Mouse (Mus musculus) neural tube, embryonic 13.5 days (tissue): ENCODE measurements at regions not wholly inside any gene's neighbourhood (a gene's known extent, or its start where the extent isn't known, plus 50 kb on each side); places are given as distances from the start of the nearest gene placed in this dataset.

Experiments used
- ATAC-seq: fragments of 200-750 bp; cut with Nextera tagmentation; 2 replicates; pipeline ENCODE4 v1.8.0; 2017; ENCODE audit warnings: low read depth, mild to moderate bottlenecking, moderate TSS enrichment, moderate library complexity
- H3K27ac ChIP-seq: fragments of 300-500 bp; sonication (generic); replicated peaks from 2 replicates; pipeline ENCODE4 v1.5.1; 2015; ENCODE audit warnings: moderate library complexity, mild to moderate bottlenecking, inconsistent platforms
- H3K27me3 ChIP-seq: fragments of 300-500 bp; sonication (generic); 2 replicates; pipeline ENCODE4 v1.6.1; 2015; ENCODE audit warnings: mild to moderate bottlenecking, inconsistent platforms
- H3K36me3 ChIP-seq: fragments of 300-500 bp; sonication (generic); 2 replicates; pipeline ENCODE4 v1.6.1; 2015; ENCODE audit warnings: mild to moderate bottlenecking, inconsistent platforms
- H3K4me1 ChIP-seq: fragments of 300-500 bp; sonication (generic); replicated peaks from 2 replicates; pipeline ENCODE4 v1.6.1; 2015; ENCODE audit warnings: inconsistent platforms
- H3K4me2 ChIP-seq: fragments of 300-500 bp; sonication (generic); 2 replicates; pipeline ENCODE4 v1.6.1; 2015; ENCODE audit warnings: inconsistent platforms, mild to moderate bottlenecking, moderate library complexity
- H3K4me3 ChIP-seq: fragments of 300-500 bp; sonication (generic); 2 replicates; pipeline ENCODE4 v1.5.1; 2015; ENCODE audit warnings: mild to moderate bottlenecking, inconsistent platforms
- H3K9ac ChIP-seq: fragments of 300-500 bp; sonication (generic); 2 replicates; pipeline ENCODE4 v1.6.1; 2015; ENCODE audit warnings: moderate library complexity, mild to moderate bottlenecking, inconsistent platforms
- H3K9me3 ChIP-seq: fragments of 300-500 bp; sonication (generic); 2 replicates; pipeline ENCODE4 v1.6.1; 2016; ENCODE audit warnings: inconsistent platforms
- WGBS: fragments of 180-500 bp; shearing (Covaris S2); methylation state at CpG from one replicate; pipeline ENCODE4 v1.1.7; 2015; 5-methylcytosine and 5-hydroxymethylcytosine counted together

DNA sequence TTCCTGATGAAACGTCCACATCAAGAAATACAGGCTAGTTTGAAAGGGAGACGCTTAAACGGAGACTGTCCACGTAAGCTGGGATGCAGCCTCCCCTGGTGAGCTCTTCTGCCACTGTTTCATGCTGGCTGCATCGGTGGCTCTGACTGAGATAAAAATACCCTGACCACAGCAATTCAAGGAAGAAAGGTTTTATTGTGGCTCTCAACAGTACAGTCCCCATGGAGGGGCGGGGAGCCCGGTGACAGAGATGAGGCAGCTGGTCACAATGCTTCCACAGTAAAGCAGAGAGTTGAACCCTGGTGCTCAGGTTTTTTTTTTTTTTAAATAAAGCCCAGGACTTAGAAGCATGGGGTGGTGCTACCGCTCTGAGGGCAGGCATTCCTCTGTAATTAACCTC is 622.7 kb upstream of the Fam19a5 start:
- Histone ChIP-seq H3K9me3 (no peaks in the 10 kb centered on the region), H3K9ac (no peak overlapping the region), H3K36me3 (no peaks in the 10 kb centered on the region), H3K4me2 (no peak overlapping the region), H3K4me3 (no peak overlapping the region), H3K27ac (0 out of 2 replicates have a peak overlapping the region, but pooled peaks have one; percentile 0), H3K27me3 (no peaks in the 10 kb centered on the region), H3K4me1 (peaks cover 49% of the 10 kb centered on the region)
- ATAC-seq, result 0 out of 2 replicates have a peak, but pooled peaks have one; percentile 62
- WGBS, result 4% methylated on average over 8 of the region's 8 CpGs

DNA sequence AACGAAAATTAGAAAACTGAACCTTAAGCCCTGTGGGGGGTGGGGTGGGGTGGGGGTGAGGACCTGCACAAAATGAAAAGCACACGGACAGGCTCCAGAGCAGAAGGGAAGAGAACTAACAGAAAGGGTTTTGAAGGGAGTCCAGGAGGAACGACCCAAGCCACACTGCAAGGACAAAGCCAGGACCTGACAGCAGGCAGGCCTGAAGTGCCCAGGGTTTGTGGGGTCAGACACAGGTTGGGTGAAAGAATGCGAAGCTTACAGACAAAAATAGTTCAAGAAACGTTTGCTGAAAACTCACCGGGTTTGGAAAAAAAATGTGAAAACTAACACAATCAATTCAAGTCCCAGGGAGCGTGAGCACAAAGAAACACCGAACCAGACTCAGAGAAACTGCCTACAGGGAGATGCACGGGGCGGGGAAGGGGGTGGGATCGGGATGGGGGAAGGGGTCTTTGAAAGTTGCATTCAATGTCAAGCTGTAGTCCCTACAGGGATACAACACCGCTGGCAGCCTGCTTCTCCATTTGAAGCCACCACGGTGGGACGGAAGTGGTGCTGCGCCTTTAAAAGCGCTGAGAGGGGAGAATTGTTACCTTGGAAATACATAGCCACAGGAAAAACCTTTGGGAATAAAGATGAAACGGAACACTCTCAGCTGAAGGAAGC is 618.9 kb upstream of the Fam19a5 start:
- Histone ChIP-seq H3K36me3 (no peaks in the 10 kb centered on the region), H3K4me2 (peak overlapping the region; percentile 40), H3K27ac (no peak overlapping the region), H3K9me3 (no peaks in the 10 kb centered on the region), H3K4me1 (peaks cover 33% of the 10 kb centered on the region), H3K4me3 (no peak overlapping the region), H3K27me3 (no peaks in the 10 kb centered on the region), H3K9ac (0 out of 2 replicates have a peak overlapping the region, but pooled peaks have one; percentile 13)
- WGBS, result 9% methylated on average over 17 of the region's 17 CpGs
- peak; percentile 32; the same call in 1 of the 2 replicates for ATAC-seq

DNA sequence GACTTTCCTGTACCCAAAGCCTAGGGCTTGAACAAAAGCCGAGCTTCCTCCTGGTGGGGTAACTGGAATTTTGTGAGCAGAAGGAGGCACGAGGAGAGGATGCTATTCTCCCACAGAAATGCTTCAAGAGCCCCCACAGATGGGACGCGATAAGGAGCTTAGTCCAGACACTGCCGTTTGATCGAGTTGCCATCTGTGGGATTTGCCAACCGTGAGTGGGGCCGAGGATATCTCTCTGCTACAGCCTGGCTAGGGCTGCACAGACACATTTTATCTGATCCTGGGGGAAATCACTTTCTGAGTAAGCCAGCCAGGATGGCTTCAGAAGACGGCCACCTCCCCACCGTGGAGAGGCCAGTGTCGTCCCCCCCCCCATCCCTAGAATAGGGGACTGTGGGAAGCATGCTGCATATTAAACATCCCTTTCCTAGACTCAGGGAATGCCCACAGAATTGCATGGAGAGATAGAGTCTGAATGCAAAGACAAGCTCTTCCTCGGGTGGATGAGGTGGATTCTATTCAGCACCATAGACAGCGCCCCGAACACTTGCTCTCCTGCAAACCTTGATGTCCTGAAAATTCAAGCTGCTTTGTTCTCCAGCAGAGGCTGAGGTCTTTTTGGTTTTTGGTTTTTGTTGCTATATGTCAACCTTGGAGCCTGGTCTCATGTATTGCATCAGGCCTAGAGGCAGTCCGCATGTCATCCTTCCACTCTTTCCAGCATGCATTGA is 611.6 kb upstream of the Fam19a5 start:
- no peak for ATAC-seq
- Histone ChIP-seq H3K9ac (no peak overlapping the region), H3K27ac (no peak overlapping the region), H3K4me1 (no peaks in the 10 kb centered on the region), H3K9me3 (no peaks in the 10 kb centered on the region), H3K27me3 (no peaks in the 10 kb centered on the region), H3K4me2 (no peak overlapping the region), H3K4me3 (no peak overlapping the region), H3K36me3 (no peaks in the 10 kb centered on the region)
- 58% methylated on average over 15 of the region's 15 CpGs for WGBS

DNA sequence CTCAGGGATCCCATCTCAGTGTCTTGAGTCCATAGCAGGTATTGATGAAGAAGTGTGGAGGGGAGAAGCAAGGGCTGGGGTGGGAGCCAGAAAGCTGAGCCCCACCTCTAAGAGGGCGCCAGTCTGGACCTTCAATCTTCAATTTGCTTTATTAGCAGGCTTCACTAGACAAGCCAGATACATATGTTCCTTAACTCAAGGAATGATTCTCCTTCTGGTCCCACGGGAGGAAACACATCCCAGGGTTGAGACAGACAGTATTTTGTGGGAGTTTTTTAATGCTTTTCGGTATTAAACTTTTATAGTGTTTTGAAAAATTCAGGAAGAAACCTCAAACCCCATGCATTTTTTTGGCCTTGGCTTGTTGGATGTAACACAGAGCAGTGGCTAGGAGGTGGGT is 606.7 kb upstream of the Fam19a5 start:
- H3K4me1 ChIP-seq, result no peaks in the 10 kb centered on the region
- 87% methylated on average over 3 of the region's 3 CpGs for WGBS
- no peaks in the 10 kb centered on the region for H3K27me3 ChIP-seq
- no peaks in the 10 kb centered on the region for H3K9me3 ChIP-seq
- no peak overlapping the region for H3K4me3 ChIP-seq
- no peaks in the 10 kb centered on the region for H3K36me3 ChIP-seq
- H3K27ac ChIP-seq, result no peak overlapping the region
- no peak for ATAC-seq
- no peak overlapping the region for H3K4me2 ChIP-seq
- H3K9ac ChIP-seq, result no peak overlapping the region

DNA sequence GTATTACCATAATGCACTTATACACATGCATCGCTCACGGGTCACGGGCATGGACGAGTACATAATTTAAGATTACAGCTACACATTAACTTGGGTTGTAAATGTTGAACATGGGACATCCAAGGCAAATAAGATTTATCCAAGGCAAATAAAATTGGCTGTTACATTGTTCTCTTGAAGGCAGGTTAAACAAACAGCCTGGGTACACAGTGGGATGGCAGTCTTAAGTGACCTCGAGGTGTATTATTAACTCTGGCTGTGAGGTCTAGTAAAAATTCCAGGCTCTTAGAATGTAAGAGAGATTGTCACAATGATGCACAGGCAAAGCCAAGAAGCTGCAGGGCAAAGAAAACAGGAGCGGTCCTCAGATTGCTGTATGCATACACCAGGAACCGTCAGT is 599.6 kb upstream of the Fam19a5 start:
- H3K27me3 ChIP-seq, result no peaks in the 10 kb centered on the region
- no peak overlapping the region for H3K27ac ChIP-seq
- H3K4me3 ChIP-seq, result no peak overlapping the region
- no peak for ATAC-seq
- no peaks in the 10 kb centered on the region for H3K36me3 ChIP-seq
- H3K9me3 ChIP-seq, result no peaks in the 10 kb centered on the region
- 67% methylated on average over 7 of the region's 7 CpGs for WGBS
- peaks cover 7% of the 10 kb centered on the region; the same call in 1 of the 2 replicates for H3K4me1 ChIP-seq
- H3K4me2 ChIP-seq, result no peak overlapping the region
- no peak overlapping the region for H3K9ac ChIP-seq

DNA sequence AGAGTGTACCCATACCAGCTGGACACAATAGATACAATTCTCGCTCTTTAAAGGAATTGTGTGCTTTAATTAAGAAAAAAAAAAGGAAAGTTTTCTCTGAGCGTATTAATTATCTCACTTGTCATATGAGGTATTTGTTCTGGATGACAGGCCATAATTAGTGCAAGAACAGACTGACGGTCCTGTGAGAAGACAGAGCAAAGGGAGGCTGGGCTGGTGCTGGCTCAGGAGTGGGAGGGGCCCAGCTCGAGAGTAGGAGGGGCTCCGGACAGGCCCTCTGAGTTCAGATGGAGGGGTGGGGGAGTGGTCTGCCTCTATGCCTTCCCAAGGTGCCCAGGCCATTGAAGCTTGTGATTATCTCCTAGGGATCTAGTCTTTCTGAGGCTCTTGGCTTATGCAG is 591.5 kb upstream of the Fam19a5 start:
- no peak for ATAC-seq
- H3K9ac ChIP-seq, result no peak overlapping the region

DNA sequence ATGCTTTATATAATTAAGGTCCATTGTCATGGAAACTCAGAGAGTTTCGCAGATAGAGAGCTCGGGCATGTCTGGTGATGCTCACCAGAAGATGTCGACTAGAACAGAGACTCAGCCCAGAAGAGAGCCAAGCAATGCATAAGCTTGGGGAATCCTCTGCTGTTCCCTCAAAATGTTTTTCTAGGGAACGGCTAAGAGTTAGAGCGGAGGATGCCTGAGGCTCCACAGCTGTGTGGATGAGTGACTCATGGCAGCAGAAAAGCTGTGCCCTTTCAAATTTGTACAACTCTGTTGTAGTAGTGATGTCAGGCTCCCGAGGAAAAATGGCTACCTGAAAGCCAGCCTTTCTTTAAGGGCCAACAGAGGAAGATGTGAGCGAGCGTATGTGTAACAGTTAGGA is 586.2 kb upstream of the Fam19a5 start:
- H3K9me3 ChIP-seq, result no peaks in the 10 kb centered on the region
- no peak overlapping the region for H3K4me2 ChIP-seq
- no peaks in the 10 kb centered on the region for H3K27me3 ChIP-seq
- H3K4me1 ChIP-seq, result no peaks in the 10 kb centered on the region
- 83% methylated on average over 8 of the region's 8 CpGs for WGBS
- H3K4me3 ChIP-seq, result no peak overlapping the region
- H3K36me3 ChIP-seq, result no peaks in the 10 kb centered on the region
- ATAC-seq, result no peak
- no peak overlapping the region for H3K27ac ChIP-seq
- H3K9ac ChIP-seq, result no peak overlapping the region

More for the DNA sequence above, 591.5 kb upstream of the Fam19a5 start:
- whole genome bisulfite sequencing, result 62% methylated on average over 5 of the region's 5 CpGs
- H3K36me3 ChIP-seq, result no peaks in the 10 kb centered on the region
- no peak overlapping the region for H3K4me3 ChIP-seq
- no peak overlapping the region for H3K4me2 ChIP-seq
- H3K4me1 ChIP-seq, result 0 out of 2 replicates have a peak, but pooled peaks cover 2% of the 10 kb centered on the region
- H3K27ac ChIP-seq, result no peak overlapping the region
- no peaks in the 10 kb centered on the region for H3K9me3 ChIP-seq
- no peaks in the 10 kb centered on the region for H3K27me3 ChIP-seq

DNA sequence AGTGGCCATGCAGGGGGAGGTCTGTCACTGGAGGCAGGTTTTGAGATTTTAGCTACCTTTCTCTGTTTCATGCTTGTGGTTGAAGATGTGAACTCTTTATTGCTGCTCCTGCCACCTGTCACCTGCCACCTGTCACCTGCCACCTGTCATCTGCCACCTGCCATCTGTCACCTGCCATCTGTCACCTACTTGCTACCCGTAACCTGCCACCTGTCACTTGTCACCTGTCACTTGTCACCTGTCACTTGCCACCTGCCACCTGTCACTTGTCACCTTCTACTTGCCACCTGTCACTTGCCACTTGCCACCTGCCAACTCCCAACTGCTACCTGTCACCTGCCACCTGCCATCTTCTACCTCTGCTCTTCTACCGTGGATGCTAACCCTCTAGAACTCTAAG is 581.2 kb upstream of the Fam19a5 start:
- Histone ChIP-seq H3K9me3 (no peaks in the 10 kb centered on the region), H3K4me1 (no peaks in the 10 kb centered on the region), H3K36me3 (no peaks in the 10 kb centered on the region), H3K9ac (no peak overlapping the region), H3K27ac (no peak overlapping the region), H3K27me3 (no peaks in the 10 kb centered on the region), H3K4me2 (no peak overlapping the region), H3K4me3 (no peak overlapping the region)
- 65% methylated on average over 2 of the region's 2 CpGs for WGBS
- no peak for ATAC-seq

DNA sequence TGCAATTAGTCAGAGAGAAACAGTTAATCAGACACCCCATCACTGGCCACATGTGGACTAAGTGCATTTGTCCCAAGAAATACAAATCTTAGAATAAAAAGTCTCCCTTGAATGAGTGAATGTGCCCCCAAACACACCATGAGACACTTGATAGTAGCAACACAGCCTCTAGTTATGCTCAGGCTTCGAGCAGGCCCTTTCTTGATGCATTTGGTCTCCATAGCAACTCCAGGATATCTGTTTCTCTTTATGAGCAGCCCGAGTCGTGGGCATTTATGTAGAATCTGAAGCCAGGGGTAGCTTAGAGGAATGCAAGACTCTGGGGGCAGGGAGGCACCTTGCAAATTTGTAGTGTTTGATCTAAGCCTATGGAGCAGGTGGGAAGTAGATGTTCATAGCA is 580.6 kb upstream of the Fam19a5 start:
- Histone ChIP-seq H3K4me1 (no peaks in the 10 kb centered on the region), H3K4me2 (no peak overlapping the region), H3K27me3 (no peaks in the 10 kb centered on the region), H3K36me3 (no peaks in the 10 kb centered on the region), H3K4me3 (no peak overlapping the region), H3K27ac (no peak overlapping the region), H3K9ac (no peak overlapping the region), H3K9me3 (no peaks in the 10 kb centered on the region)
- 21% methylated on average over 3 of the region's 3 CpGs for WGBS
- no peak for ATAC-seq

DNA sequence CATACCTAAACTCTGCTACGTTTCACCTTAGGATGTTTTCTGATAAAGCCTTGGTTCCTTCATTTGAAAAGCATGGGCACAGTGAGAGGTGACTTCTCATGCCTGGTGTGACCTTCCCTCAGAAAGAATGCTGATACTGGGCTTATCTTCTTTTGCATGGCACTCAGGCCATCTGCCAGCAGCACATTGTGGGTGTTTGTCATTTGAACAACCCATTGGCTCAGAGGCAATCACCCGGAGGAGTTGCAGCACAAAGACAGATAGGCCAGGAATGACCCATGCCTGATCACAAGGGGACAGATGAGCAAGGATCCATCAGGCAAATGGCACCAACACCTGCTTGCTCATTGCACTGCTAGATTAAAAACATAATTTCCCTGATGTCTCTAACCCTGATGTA is 572.7 kb upstream of the Fam19a5 start:
- WGBS, result 80% methylated on average over 2 of the region's 2 CpGs
- Histone ChIP-seq H3K36me3 (no peaks in the 10 kb centered on the region), H3K4me2 (no peak overlapping the region), H3K4me1 (0 out of 2 replicates have a peak, but pooled peaks cover 4% of the 10 kb centered on the region), H3K9me3 (no peaks in the 10 kb centered on the region; the same call in 1 of the 2 replicates), H3K27me3 (no peaks in the 10 kb centered on the region), H3K4me3 (no peak overlapping the region), H3K9ac (no peak overlapping the region), H3K27ac (no peak overlapping the region)
- no peak for ATAC-seq

DNA sequence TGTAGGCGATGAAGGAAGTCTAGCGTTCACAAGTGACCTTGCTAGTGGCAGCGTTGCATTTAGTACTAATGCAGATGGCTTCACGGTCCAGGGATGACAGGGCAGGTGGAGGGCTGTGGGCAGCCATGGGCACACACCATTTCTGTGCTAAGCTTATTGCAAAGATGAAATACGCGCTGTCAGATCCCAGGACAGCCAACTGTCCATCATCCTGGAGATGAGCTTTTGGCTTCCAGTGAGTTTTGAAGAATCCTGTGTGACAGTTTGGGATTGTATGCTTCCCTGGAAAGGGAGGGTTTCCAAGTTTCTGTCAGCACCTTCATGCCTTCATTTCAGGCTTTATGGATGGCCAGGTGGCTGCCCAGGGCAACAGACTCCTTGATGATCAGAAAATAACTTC is 547.9 kb upstream of the Fam19a5 start:
- Histone ChIP-seq H3K36me3 (no peaks in the 10 kb centered on the region), H3K9me3 (no peaks in the 10 kb centered on the region), H3K27ac (no peak overlapping the region), H3K9ac (no peak overlapping the region), H3K4me1 (0 out of 2 replicates have a peak, but pooled peaks cover 4% of the 10 kb centered on the region), H3K27me3 (no peaks in the 10 kb centered on the region), H3K4me2 (no peak overlapping the region), H3K4me3 (no peak overlapping the region)
- ATAC-seq, result no peak
- 89% methylated on average over 6 of the region's 6 CpGs for WGBS

DNA sequence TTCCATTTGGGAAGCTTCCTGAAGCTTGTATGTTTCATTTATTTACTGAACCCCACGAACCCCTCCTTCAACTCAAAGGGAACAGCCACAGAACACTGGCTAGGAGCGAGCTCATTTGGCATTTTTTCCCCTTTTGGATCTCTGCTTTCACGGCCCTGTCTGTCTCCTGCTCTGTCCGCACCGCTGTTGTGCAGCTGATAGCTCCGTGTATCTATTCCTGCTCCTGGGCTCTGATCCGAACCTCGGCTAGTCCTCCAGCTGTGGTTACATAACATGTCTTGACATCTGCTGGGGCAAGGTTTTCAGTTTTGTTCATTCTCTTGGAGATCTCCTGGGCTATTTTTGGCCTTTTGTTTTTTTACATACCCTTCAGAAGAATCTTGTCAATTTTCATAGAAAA is 525.1 kb upstream of the Fam19a5 start:
- no peak overlapping the region for H3K4me2 ChIP-seq
- no peaks in the 10 kb centered on the region for H3K36me3 ChIP-seq
- 77% methylated on average over 8 of the region's 8 CpGs for WGBS
- no peak for ATAC-seq
- no peak overlapping the region for H3K9ac ChIP-seq
- no peaks in the 10 kb centered on the region for H3K27me3 ChIP-seq
- H3K27ac ChIP-seq, result no peak overlapping the region
- H3K4me3 ChIP-seq, result no peak overlapping the region
- no peaks in the 10 kb centered on the region for H3K4me1 ChIP-seq
- H3K9me3 ChIP-seq, result no peaks in the 10 kb centered on the region
